Mouse (Mus musculus): ENCODE measurements around the gene Csnk2a2.
A peak's percentile ranks its signal among the peaks of the same experiment; 100 is the strongest.

Gene Csnk2a2

GRCm38 (mm10) chr8:95487800-95488697 lies 1.8 kb downstream of the Csnk2a2 start:
- DNase-seq (ENCODE audit: low spot score in 2 of 2) = no peak

- no peak for DNase-seq (ENCODE audit: low spot score in 2 of 2)
These were observed 19.8 kb downstream of the Csnk2a2 start for GRCm38 (mm10) chr8:95470008-95470407.

- no peak for DNase-seq (ENCODE audit: low spot score in 2 of 2)
These were observed 20.8 kb downstream of the Csnk2a2 start for GRCm38 (mm10) chr8:95468995-95469394.

- DNase-seq (ENCODE audit: low spot score in 2 of 2) = no peak
These were observed 23.3 kb downstream of the Csnk2a2 start for GRCm38 (mm10) chr8:95466543-95466942.

- no peak for DNase-seq (ENCODE audit: low spot score in 2 of 2)
These were observed 37.3 kb downstream of the Csnk2a2 start for GRCm38 (mm10) chr8:95452518-95452917.

GRCm38 (mm10) chr8:95450271-95450670 lies 39.6 kb downstream of the Csnk2a2 start:
- DNase-seq (ENCODE audit: low spot score in 2 of 2) = no peak

- DNase-seq (ENCODE audit: low spot score in 2 of 2) = no peak
These were observed 42.2 kb downstream of the Csnk2a2 start for GRCm38 (mm10) chr8:95447661-95448060.

GRCm38 (mm10) chr8:95445042-95445441 lies 44.8 kb downstream of the Csnk2a2 start:
- no peak for DNase-seq (ENCODE audit: low spot score in 2 of 2)

- no peak for DNase-seq (ENCODE audit: low spot score in 2 of 2)
These were observed 48.3 kb downstream of the Csnk2a2 start for GRCm38 (mm10) chr8:95441491-95442039.

GRCm38 (mm10) chr8:95440168-95440709 lies 49.6 kb downstream of the Csnk2a2 start:
- DNase-seq (ENCODE audit: low spot score in 2 of 2) = no peak

GRCm38 (mm10) chr8:95439421-95439820 lies 50.4 kb downstream of the Csnk2a2 start:
- no peak for DNase-seq (ENCODE audit: low spot score in 2 of 2)

GRCm38 (mm10) chr8:95437341-95437992 lies 52.4 kb downstream of the Csnk2a2 start:
- DNase-seq (ENCODE audit: low spot score in 2 of 2) = no peak

GRCm38 (mm10) chr8:95435930-95436329 lies 53.9 kb downstream of the Csnk2a2 start:
- no peak for DNase-seq (ENCODE audit: low spot score in 2 of 2)

- DNase-seq (ENCODE audit: low spot score in 2 of 2) = no peak
These were observed 54.4 kb downstream of the Csnk2a2 start for GRCm38 (mm10) chr8:95435471-95435870.

GRCm38 (mm10) chr8:95434686-95435439 lies 55.0 kb downstream of the Csnk2a2 start, which contains the start of gene Cfap20:
Cfap20 (minus strand) TSS chr8:95434869.
- peak; percentile 99 for DNase-seq (ENCODE audit: low spot score in 2 of 2)

GRCm38 (mm10) chr8:95434233-95434632 lies 55.6 kb downstream of the Csnk2a2 start:
- DNase-seq (ENCODE audit: low spot score in 2 of 2) = peak; percentile 61 to 66

GRCm38 (mm10) chr8:95433124-95433523 lies 56.7 kb downstream of the Csnk2a2 start:
- no peak for DNase-seq (ENCODE audit: low spot score in 2 of 2)

GRCm38 (mm10) chr8:95432471-95432870 lies 57.4 kb downstream of the Csnk2a2 start:
- no peak for DNase-seq (ENCODE audit: low spot score in 2 of 2)

- DNase-seq (ENCODE audit: low spot score in 2 of 2) = peak; percentile 72 to 74
These were observed 59.9 kb downstream of the Csnk2a2 start for GRCm38 (mm10) chr8:95429945-95430344.

GRCm38 (mm10) chr8:95427594-95428535 lies 62.0 kb downstream of the Csnk2a2 start:
- DNase-seq (ENCODE audit: low spot score in 2 of 2) = peak; percentile 76 to 81
